Mouse (Mus musculus) thymus, postnatal 0 days (tissue): ENCODE results near the gene Dhrs2. TPM values are rescaled to one million over a fixed set of nuclear protein-coding genes. Genes with fewer than 3 reads are reported as not detected.

ENCODE experiments used
- DNase-seq: peaks from one replicate; pipeline ENCODE4 v3.0.0-alpha.2; 2015; ENCODE audit warnings: low spot score
- polyA plus RNA-seq: library from polyadenylated mRNA; unstranded; fragments of >200 nt; fragmentation: Nextera tagmentation; extraction: Ambion mirVana; gene quantifications from 2 replicates; pipeline ENCODE4 v1.2.1, GENCODE M21; 2015

The Dhrs2 gene
- polyA plus RNA-seq, 1 experiment from 2014 or later: 0.26 TPM

DNA sequence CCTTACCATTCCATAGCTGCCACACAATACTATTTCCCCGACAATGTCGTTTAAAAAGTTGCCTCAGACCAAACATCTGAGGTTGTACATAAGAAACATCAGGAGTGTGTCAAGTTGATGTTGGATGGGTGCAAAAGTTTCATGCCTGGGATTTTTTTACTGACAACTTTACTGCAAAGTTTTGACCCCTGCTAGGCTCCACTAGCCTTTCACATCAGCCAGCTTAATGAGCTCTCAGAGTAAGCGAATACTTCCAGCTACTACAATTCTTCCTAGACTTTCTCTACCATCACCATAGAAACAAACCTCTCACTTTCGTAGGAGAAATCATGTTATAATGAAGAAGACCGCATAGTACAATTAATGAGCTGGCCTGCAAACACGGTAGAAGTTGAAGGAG is 26.5 kb downstream of the Dhrs2 start:
- no peak for DNase-seq

DNA sequence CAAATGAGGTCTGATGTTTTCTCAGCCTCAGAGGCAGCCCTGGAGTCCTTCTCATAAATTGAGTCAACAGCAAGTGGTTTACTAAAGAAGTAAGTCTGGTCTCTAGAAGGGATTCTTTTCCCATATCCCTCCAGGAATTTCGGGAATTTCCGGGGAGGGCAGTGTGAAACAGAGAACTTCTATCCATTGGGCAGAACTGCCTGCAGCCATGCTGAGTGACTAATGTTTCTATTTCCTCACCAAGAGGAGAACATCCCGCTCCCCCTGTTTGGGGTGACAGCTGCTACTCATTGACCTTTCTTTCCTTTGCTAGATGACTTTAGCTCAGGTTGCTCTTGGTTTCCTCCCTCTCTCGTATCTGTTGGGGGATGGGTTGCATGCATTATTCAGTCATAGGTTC is 31.8 kb downstream of the Dhrs2 start:
- DNase-seq: no peak

DNA sequence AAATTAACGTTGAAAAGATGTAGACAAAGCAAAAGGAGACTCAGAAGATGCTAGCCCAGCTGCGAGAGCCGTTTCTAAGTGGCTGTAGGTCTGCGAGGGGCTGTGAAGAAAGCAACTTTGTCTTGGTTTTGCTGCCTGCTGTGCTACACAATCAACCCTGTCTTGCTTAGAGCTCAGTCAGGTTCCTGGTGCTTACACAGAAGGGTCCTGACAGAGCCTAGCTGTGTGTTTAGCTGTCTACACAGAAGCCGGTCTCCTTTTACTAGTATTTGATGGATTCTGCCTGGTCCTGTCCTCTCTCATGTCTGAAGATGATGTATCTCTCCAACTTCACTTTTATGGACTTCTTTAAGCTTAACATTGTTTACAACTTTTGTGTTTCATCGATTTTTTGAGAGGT is 33.6 kb downstream of the Dhrs2 start:
- no peak for DNase-seq

DNA sequence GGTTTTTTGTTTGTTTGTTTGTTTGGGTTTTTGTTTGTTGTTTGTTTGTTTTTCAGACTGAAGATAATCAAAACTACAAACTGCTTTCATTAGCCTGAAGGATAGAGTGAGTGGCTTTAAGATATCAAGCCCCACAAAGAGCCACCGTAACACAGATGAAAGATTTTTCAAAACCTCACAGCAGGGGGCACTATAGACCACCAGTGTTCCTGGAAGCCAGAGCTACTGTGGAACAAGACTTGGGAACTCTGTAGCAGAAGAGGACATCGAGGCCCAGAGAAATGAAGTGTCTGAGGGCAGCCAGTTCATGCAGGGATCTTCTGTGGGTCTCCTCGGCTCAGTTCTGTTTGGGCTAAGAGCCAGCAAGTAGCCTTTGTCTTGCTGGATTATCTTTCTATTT is 49.4 kb downstream of the Dhrs2 start:
- DNase-seq: peak; percentile 19

DNA sequence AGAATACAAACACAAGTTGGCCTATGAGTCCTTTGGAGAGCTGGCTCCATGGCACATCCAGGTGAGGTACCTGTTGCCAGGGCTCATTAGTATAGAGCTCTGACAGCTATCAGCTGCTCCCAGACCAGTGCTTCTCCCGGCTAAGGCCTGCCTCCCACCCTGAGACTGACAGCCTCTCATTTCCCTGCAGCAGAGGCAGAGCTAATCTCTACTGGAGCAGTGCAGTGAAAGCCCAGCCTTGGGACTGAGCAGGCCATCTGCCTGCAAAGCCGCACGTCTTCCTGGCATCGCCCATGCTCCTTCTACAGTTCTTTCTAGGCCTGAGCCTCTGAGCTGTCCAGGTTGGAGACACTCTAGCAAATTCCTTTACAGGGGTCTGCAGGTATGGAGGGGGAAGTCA is 51.2 kb downstream of the Dhrs2 start:
- no peak for DNase-seq

DNA sequence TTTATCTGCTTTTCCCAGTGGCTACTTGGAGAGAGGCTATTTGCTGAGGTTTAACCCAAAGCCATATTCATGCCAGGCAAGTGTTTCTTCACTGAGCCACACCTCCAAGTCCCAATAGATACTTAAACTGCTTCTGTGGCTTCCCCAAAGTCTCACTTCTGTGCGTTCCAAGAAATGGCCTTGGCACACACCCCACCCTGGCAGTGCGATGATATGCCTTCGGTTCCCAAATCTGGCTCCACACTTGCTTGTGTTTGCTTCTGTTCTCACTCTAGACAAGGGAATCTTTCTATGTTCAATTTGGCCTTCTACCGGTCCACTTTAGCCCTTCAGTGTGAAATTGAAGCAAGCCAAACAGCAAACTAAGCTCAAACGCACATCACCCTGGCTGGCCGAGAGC is 53.0 kb downstream of the Dhrs2 start:
- DNase-seq: no peak

DNA sequence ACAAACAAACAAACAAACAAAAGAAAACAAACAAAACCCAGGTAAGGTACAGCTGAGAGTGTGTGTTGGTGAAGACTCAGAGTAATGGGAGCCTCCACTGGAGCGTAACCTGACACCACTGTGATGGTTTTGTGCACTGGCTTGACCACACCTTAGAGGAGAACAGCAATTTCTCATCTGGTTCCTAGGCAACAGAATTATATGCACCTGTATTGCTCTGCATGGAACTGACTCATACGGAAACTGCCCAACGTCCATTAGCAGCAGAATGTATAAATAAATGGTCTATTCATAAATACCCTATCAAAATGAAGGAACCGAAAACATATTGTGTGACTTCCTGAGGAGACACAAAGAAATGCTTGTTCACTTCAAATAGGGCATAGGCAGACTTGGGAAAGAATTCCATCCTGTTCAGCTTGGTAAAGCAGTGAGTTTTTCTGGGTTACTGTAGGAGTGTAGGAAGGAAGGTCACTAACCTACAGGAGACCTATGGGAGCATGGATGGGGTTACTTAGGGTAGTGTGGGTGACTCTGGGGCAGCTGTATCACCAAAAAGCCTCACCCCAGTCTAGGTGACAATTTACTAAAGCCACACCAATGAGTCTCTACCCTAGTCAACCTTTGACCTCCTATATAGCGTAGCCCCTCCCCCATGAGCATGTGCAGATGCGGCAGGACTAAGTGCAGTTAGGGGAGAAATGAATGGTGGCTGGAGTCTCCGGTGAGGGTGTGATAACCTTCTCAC is 57.7 kb downstream of the Dhrs2 start:
- DNase-seq: no peak

Other genes starting within 250 kb of the Dhrs2 start
- gene Gm17428, start 245.1 kb upstream of the Dhrs2 start, polyA plus RNA-seq: not detected in 2 replicates
- 0.49 and 0.55 TPM in 2 replicates for gene Myh7, start 227.4 kb upstream of the Dhrs2 start, polyA plus RNA-seq
- gene Ngdn, start 206.6 kb upstream of the Dhrs2 start, polyA plus RNA-seq: 128 and 129 TPM in 2 replicates
- gene Zfhx2, start 129.7 kb upstream of the Dhrs2 start, polyA plus RNA-seq: 1.1 and 1.5 TPM in 2 replicates
- 9.8 and 10.3 TPM in 2 replicates for gene Thtpa, start 127.2 kb upstream of the Dhrs2 start, polyA plus RNA-seq
- 32.0 and 38.3 TPM in 2 replicates for gene Ap1g2, start 115.4 kb upstream of the Dhrs2 start, polyA plus RNA-seq
- 0.09 TPM in 2 replicates for gene Jph4, start 105.1 kb upstream of the Dhrs2 start, polyA plus RNA-seq